Mouse (Mus musculus): ENCODE results near the gene Kctd12. TPM values are rescaled to one million over a fixed set of nuclear protein-coding genes. Genes with fewer than 3 reads are reported as not detected.

Gene Kctd12
- polyA plus RNA-seq (2012; ENCODE audit: low replicate concordance) = 75.6 and 168 TPM in 2 replicates

GRCm38 (mm10) chr14:102982627-102983540, at the start of gene Kctd12:
Kctd12 (minus strand) TSS chr14:102982637.

Other genes with a start within 250 kb of the Kctd12 start
- 0.23 TPM in 1 of 2 replicates, not detected in the other for gene Acod1, start 64.3 kb upstream of the Kctd12 start, polyA plus RNA-seq (2012; ENCODE audit: low replicate concordance)
- 11.4 and 14.1 TPM in 2 replicates for gene Cln5, start 87.6 kb upstream of the Kctd12 start, polyA plus RNA-seq (2012; ENCODE audit: low replicate concordance)
- 16.7 and 29.4 TPM in 2 replicates for gene Fbxl3, start 116.9 kb upstream of the Kctd12 start, polyA plus RNA-seq (2012; ENCODE audit: low replicate concordance)